Mouse (Mus musculus): ENCODE data around the gene Fbxl13. TPM values are rescaled to one million over a fixed set of nuclear protein-coding genes. Genes with fewer than 3 reads are reported as not detected.
A peak's percentile ranks its signal among the peaks of the same experiment; 100 is the strongest.

The Fbxl13 gene
- polyA plus RNA-seq, 1 experiment from 2014 or later, result 0.12 TPM

DNA sequence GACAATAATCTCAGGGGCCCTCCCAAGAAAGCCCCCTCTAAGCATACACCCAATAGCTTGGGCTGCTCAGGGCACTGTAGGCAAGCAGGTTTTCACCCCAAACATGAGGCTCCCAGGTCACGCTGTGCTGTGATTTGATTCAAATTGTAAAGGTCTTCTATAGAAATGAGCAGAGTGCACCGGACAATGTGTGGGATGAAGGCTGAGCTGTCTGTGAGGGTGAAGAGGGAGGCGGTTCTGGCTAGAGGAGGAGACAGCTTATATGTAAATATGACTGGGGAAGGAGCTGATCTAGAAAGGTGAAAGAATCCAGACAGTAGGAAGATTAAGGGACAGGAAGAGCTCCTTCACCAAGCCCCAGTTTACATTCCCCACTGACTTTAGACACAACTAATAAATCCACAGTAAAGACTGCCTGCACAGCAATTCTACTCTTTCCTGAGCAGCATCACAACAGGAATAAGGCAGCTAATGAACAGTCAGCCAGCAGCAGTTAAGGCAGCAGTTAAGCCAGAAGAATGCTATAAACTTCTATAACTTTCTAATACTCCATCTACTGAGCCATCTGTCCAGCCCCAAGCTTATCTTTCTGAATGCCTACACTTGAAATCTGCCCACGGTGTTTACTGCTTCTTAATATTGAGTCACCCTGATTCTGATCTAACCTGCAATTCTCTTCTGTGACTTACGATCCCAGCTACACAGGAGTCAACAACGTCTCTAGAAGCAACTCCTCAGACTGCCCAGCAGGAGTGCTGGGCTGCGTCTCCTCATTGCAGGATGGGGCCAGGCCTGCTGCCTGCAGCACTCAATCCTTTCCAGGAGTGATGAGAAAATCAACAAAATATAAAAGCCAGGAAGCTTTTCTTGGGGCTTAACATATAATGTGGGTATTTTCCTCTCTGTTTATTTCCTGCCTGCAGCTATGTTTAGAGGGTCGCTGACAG is 22.0 kb upstream of the Fbxl13 start:
- H3K9me3 ChIP-seq (ENCODE audit: control insufficient read depth, low read length), result no peaks in the 10 kb centered on the region
- H3K27ac ChIP-seq (replicated peaks; ENCODE audit: low read depth, low read length), result 0 out of 2 replicates have a peak overlapping the region, but pooled peaks have one; percentile 10
- no peaks in the 10 kb centered on the region; the same call in 1 of the 2 replicates for H3K36me3 ChIP-seq (ENCODE audit: control insufficient read depth, insufficient read depth, low read length)
- H3K4me3 ChIP-seq (ENCODE audit: low read depth, low read length), result no peak overlapping the region
- no peak overlapping the region for H3K9ac ChIP-seq (ENCODE audit: low read length)
- ATAC-seq (ENCODE audit: insufficient number of reproducible peaks, low FRiP score, low TSS enrichment, low read depth), result no peak
- DNase-seq (ENCODE audit: low spot score), result no peak
- no peaks in the 10 kb centered on the region for H3K27me3 ChIP-seq (ENCODE audit: control insufficient read depth, insufficient read depth, low read length)
- WGBS, result 45% methylated on average over 8 of the region's 8 CpGs
- H3K4me1 ChIP-seq (ENCODE audit: control insufficient read depth, insufficient read depth, low read length), result peaks cover 8% of the 10 kb centered on the region; the same call in 1 of the 2 replicates
- no peak overlapping the region for H3K4me2 ChIP-seq (ENCODE audit: low read depth, severe bottlenecking)

- H3K36me3 ChIP-seq (ENCODE audit: control insufficient read depth, insufficient read depth, low read length), result peaks cover 2% of the 10 kb centered on the region; the same call in 1 of the 2 replicates
- 95% methylated on average over 11 of the region's 11 CpGs for WGBS
- DNase-seq (ENCODE audit: low spot score) (no peak), ATAC-seq (ENCODE audit: insufficient number of reproducible peaks, low FRiP score, low TSS enrichment, low read depth) (no peak)
- no peaks in the 10 kb centered on the region for H3K27me3 ChIP-seq (ENCODE audit: control insufficient read depth, insufficient read depth, low read length)
- H3K9ac ChIP-seq (ENCODE audit: low read length), result no peak overlapping the region
- H3K4me1 ChIP-seq (ENCODE audit: control insufficient read depth, insufficient read depth, low read length), result peaks cover 8% of the 10 kb centered on the region; the same call in 1 of the 2 replicates
- no peaks in the 10 kb centered on the region for H3K9me3 ChIP-seq (ENCODE audit: control insufficient read depth, low read length)
- no peak overlapping the region for H3K27ac ChIP-seq (replicated peaks; ENCODE audit: low read depth, low read length)
- H3K4me3 ChIP-seq (ENCODE audit: low read depth, low read length), result no peak overlapping the region
- H3K4me2 ChIP-seq (ENCODE audit: low read depth, severe bottlenecking), result no peak overlapping the region
These were observed 17.6 kb upstream of the Fbxl13 start for GRCm38 (mm10) chr5:21663081-21663480.

DNA sequence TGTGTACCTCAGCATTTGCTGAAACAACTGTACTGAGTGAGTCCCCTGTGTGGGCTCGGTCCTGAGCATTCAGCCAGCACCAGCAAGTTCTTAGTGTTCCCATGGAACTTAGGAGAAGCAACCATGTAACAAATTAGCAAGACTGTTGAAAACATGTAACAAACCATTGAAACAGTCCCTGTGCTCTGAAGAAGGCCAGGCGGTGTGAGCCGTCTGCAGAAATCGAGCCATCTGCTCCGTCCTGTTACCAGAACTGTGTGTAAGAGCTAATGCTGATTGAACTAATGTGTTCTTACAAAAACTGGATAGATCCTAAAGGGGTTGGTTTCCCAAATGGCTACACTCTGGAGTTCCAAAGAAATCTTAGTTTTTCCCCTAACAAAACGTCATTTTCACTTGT is 15.4 kb upstream of the Fbxl13 start:
- DNase-seq (ENCODE audit: low spot score) (no peak), ATAC-seq (ENCODE audit: insufficient number of reproducible peaks, low FRiP score, low TSS enrichment, low read depth) (no peak)
- Histone ChIP-seq H3K27ac (replicated peaks; ENCODE audit: low read depth, low read length) (no peak overlapping the region), H3K4me3 (ENCODE audit: low read depth, low read length) (no peak overlapping the region), H3K9ac (ENCODE audit: low read length) (no peak overlapping the region), H3K9me3 (ENCODE audit: control insufficient read depth, low read length) (no peaks in the 10 kb centered on the region), H3K36me3 (ENCODE audit: control insufficient read depth, insufficient read depth, low read length) (peaks cover 2% of the 10 kb centered on the region; the same call in 1 of the 2 replicates), H3K4me2 (ENCODE audit: low read depth, severe bottlenecking) (no peak overlapping the region), H3K4me1 (ENCODE audit: control insufficient read depth, insufficient read depth, low read length) (no peaks in the 10 kb centered on the region), H3K27me3 (ENCODE audit: control insufficient read depth, insufficient read depth, low read length) (no peaks in the 10 kb centered on the region)
- 89% methylated on average over 6 of the region's 6 CpGs for WGBS

- Histone ChIP-seq H3K9me3 (ENCODE audit: control insufficient read depth, low read length) (no peaks in the 10 kb centered on the region), H3K4me1 (ENCODE audit: control insufficient read depth, insufficient read depth, low read length) (no peaks in the 10 kb centered on the region), H3K4me3 (ENCODE audit: low read depth, low read length) (no peak overlapping the region), H3K27me3 (ENCODE audit: control insufficient read depth, insufficient read depth, low read length) (no peaks in the 10 kb centered on the region), H3K9ac (ENCODE audit: low read length) (no peak overlapping the region), H3K36me3 (ENCODE audit: control insufficient read depth, insufficient read depth, low read length) (peaks cover 6% of the 10 kb centered on the region; the same call in 1 of the 2 replicates), H3K4me2 (ENCODE audit: low read depth, severe bottlenecking) (no peak overlapping the region), H3K27ac (replicated peaks; ENCODE audit: low read depth, low read length) (no peak overlapping the region)
- ATAC-seq (ENCODE audit: insufficient number of reproducible peaks, low FRiP score, low TSS enrichment, low read depth) (peak; percentile 54; the same call in 1 of the 2 replicates), DNase-seq (ENCODE audit: low spot score) (peak; percentile 83)
- whole genome bisulfite sequencing, result 54% methylated on average over 11 of the region's 11 CpGs
These were observed 13.4 kb upstream of the Fbxl13 start for GRCm38 (mm10) chr5:21658623-21659395.

- no peaks in the 10 kb centered on the region for H3K27me3 ChIP-seq (ENCODE audit: control insufficient read depth, insufficient read depth, low read length)
- H3K36me3 ChIP-seq (ENCODE audit: control insufficient read depth, insufficient read depth, low read length), result peaks cover 8% of the 10 kb centered on the region; the same call in 1 of the 2 replicates
- 91% methylated on average over 6 of the region's 6 CpGs for WGBS
- no peak overlapping the region for H3K4me2 ChIP-seq (ENCODE audit: low read depth, severe bottlenecking)
- ATAC-seq (ENCODE audit: insufficient number of reproducible peaks, low FRiP score, low TSS enrichment, low read depth), result no peak
- no peaks in the 10 kb centered on the region for H3K4me1 ChIP-seq (ENCODE audit: control insufficient read depth, insufficient read depth, low read length)
- no peak overlapping the region for H3K9ac ChIP-seq (ENCODE audit: low read length)
- no peak for DNase-seq (ENCODE audit: low spot score)
- no peak overlapping the region for H3K27ac ChIP-seq (replicated peaks; ENCODE audit: low read depth, low read length)
- no peaks in the 10 kb centered on the region for H3K9me3 ChIP-seq (ENCODE audit: control insufficient read depth, low read length)
- no peak overlapping the region for H3K4me3 ChIP-seq (ENCODE audit: low read depth, low read length)
These were observed 12.6 kb upstream of the Fbxl13 start for GRCm38 (mm10) chr5:21658038-21658437.

DNA sequence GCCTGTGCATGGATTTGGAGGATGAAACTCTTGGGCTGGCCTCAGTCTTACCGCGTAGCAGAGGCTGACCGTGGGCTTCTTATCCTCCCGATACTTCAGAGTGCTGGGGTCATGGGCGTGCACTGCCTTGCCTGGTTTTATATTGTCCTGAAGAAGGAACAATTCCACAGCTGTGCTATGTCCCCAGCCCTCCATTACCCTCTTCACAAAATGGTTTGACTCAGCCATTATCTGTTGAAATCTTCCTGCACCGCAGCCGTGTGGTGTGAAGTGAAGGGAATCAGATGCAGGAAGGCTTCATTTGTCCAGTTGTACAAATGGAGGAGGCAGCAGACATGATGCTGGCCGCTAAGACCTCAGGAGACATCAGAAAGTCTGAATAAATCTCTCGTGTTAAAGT is 11.5 kb upstream of the Fbxl13 start:
- Histone ChIP-seq H3K4me3 (ENCODE audit: low read depth, low read length) (no peak overlapping the region), H3K36me3 (ENCODE audit: control insufficient read depth, insufficient read depth, low read length) (peaks cover 11% of the 10 kb centered on the region; the same call in 1 of the 2 replicates), H3K9ac (ENCODE audit: low read length) (no peak overlapping the region), H3K9me3 (ENCODE audit: control insufficient read depth, low read length) (no peaks in the 10 kb centered on the region), H3K27me3 (ENCODE audit: control insufficient read depth, insufficient read depth, low read length) (no peaks in the 10 kb centered on the region), H3K4me1 (ENCODE audit: control insufficient read depth, insufficient read depth, low read length) (no peaks in the 10 kb centered on the region), H3K4me2 (ENCODE audit: low read depth, severe bottlenecking) (no peak overlapping the region), H3K27ac (replicated peaks; ENCODE audit: low read depth, low read length) (no peak overlapping the region)
- DNase-seq (ENCODE audit: low spot score), result no peak
- 93% methylated on average over 9 of the region's 9 CpGs for WGBS
- ATAC-seq (ENCODE audit: insufficient number of reproducible peaks, low FRiP score, low TSS enrichment, low read depth), result no peak

DNA sequence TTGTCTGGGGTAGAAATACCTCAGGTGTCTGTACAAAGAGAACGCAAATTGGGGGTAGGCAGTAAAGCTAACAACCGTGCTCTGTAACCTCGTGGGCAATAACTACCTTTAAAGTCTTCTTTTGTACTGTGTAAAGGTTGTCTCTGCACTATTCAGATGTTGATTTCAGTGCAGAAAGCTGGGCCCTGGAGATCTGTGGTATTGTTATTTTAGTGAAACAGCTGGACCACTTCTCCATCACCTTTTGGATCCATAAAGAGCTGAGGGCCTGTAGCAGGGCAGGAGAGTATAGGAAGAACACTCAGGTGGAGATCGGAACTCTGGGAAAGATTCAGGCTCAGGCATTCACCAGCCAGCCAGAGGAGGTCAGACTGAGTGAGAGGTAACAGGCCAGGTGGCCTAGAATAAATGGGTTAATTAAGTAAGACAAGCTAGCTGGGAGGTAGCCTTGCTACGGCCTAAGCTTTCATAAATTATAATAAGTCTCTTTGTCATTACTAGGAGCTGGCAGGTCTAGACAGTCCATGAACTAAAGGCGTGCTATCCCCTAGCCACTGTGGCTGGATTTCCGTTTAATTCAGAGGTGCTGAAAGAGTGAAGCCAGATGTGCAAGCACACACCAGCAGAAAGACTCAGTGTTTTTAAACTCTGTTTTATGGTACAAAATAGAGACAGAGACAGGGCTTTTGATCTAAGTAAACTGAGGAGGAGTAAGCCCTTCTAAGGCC is 6.6 kb upstream of the Fbxl13 start:
- ATAC-seq (ENCODE audit: insufficient number of reproducible peaks, low FRiP score, low TSS enrichment, low read depth) (peak; percentile 81), DNase-seq (ENCODE audit: low spot score) (peak; percentile 41)
- Histone ChIP-seq H3K9me3 (ENCODE audit: control insufficient read depth, low read length) (no peaks in the 10 kb centered on the region), H3K4me3 (ENCODE audit: low read depth, low read length) (no peak overlapping the region), H3K27me3 (ENCODE audit: control insufficient read depth, insufficient read depth, low read length) (no peaks in the 10 kb centered on the region), H3K9ac (ENCODE audit: low read length) (no peak overlapping the region), H3K4me1 (ENCODE audit: control insufficient read depth, insufficient read depth, low read length) (no peaks in the 10 kb centered on the region), H3K27ac (replicated peaks; ENCODE audit: low read depth, low read length) (no peak overlapping the region), H3K36me3 (ENCODE audit: control insufficient read depth, insufficient read depth, low read length) (peaks cover 21% of the 10 kb centered on the region; the same call in 1 of the 2 replicates), H3K4me2 (ENCODE audit: low read depth, severe bottlenecking) (no peak overlapping the region)
- 71% methylated on average over 7 of the region's 7 CpGs for WGBS

- H3K36me3 ChIP-seq (ENCODE audit: control insufficient read depth, insufficient read depth, low read length), result peaks cover 21% of the 10 kb centered on the region; the same call in 1 of the 2 replicates
- no peaks in the 10 kb centered on the region for H3K27me3 ChIP-seq (ENCODE audit: control insufficient read depth, insufficient read depth, low read length)
- no peak overlapping the region for H3K9ac ChIP-seq (ENCODE audit: low read length)
- no peaks in the 10 kb centered on the region for H3K4me1 ChIP-seq (ENCODE audit: control insufficient read depth, insufficient read depth, low read length)
- DNase-seq (ENCODE audit: low spot score) (no peak), ATAC-seq (ENCODE audit: insufficient number of reproducible peaks, low FRiP score, low TSS enrichment, low read depth) (no peak)
- no peak overlapping the region for H3K27ac ChIP-seq (replicated peaks; ENCODE audit: low read depth, low read length)
- no peak overlapping the region for H3K4me2 ChIP-seq (ENCODE audit: low read depth, severe bottlenecking)
- 87% methylated on average over 2 of the region's 2 CpGs for WGBS
- H3K4me3 ChIP-seq (ENCODE audit: low read depth, low read length), result no peak overlapping the region
- H3K9me3 ChIP-seq (ENCODE audit: control insufficient read depth, low read length), result no peaks in the 10 kb centered on the region
These were observed 5.3 kb upstream of the Fbxl13 start for GRCm38 (mm10) chr5:21650736-21651135.

Data from limb, embryonic 11.5 days (tissue).